Mouse (Mus musculus): ENCODE results near the gene Trpm8.

GRCm38 (mm10) chr1:88437206-88438126 lies 160.0 kb downstream of the Trpm8 start:
- TF ChIP-seq CTCF (IDR thresholded peaks at IDR 0.05; ENCODE audit: extremely low read depth, insufficient read length, insufficient replicate concordance, low read depth, low read length): no peak
- TF ChIP-seq POLR2A (IDR thresholded peaks at IDR 0.05; ENCODE audit: low read depth, low read length): no peak
